Mouse (Mus musculus) yolk sac, embryonic 10.5 days (tissue): ENCODE results near the gene Syna.
A peak's percentile ranks its signal among the peaks of the same experiment; 100 is the strongest.

Experiments
- DNase-seq: peaks from one replicate; pipeline ENCODE4 v3.0.0-alpha.2; 2017; ENCODE audit warnings: low spot score

Syna gene

GRCm38 (mm10) chr5:134560071-134560449, at the start of gene Syna:
TSS of gene Syna (minus strand) at chr5:134560171.
- no peak for DNase-seq

GRCm38 (mm10) chr5:134607121-134607520, 47.1 kb upstream of the Syna start:
- no peak for DNase-seq

GRCm38 (mm10) chr5:134606314-134606713, 46.3 kb upstream of the Syna start:
- no peak for DNase-seq

- DNase-seq, result no peak
These were observed 44.4 kb upstream of the Syna start for GRCm38 (mm10) chr5:134604376-134604775.

GRCm38 (mm10) chr5:134597711-134598110, 37.7 kb upstream of the Syna start:
- no peak for DNase-seq

GRCm38 (mm10) chr5:134593093-134593492, 33.1 kb upstream of the Syna start:
- DNase-seq, result no peak

GRCm38 (mm10) chr5:134592026-134592581, 32.1 kb upstream of the Syna start:
- DNase-seq, result no peak

GRCm38 (mm10) chr5:134589900-134590299, 29.9 kb upstream of the Syna start:
- DNase-seq, result no peak

- DNase-seq, result no peak
These were observed 24.8 kb upstream of the Syna start for GRCm38 (mm10) chr5:134584798-134585197.

GRCm38 (mm10) chr5:134583884-134584213, 23.9 kb upstream of the Syna start:
- no peak for DNase-seq

GRCm38 (mm10) chr5:134583006-134583883, 23.3 kb upstream of the Syna start:
- DNase-seq, result no peak

GRCm38 (mm10) chr5:134582221-134582907, 22.4 kb upstream of the Syna start:
- peak; percentile 93 for DNase-seq

- no peak for DNase-seq
These were observed 21.2 kb upstream of the Syna start, which contains the start of gene Rfc2 for GRCm38 (mm10) chr5:134581146-134581545. TSS of gene Rfc2 (plus strand) at chr5:134581366.

- DNase-seq, result no peak
These were observed 19.2 kb upstream of the Syna start for GRCm38 (mm10) chr5:134579135-134579534.

- DNase-seq, result no peak
These were observed 17.6 kb upstream of the Syna start for GRCm38 (mm10) chr5:134577534-134577933.

GRCm38 (mm10) chr5:134576517-134577220, 16.7 kb upstream of the Syna start:
- no peak for DNase-seq

GRCm38 (mm10) chr5:134575833-134576232, 15.9 kb upstream of the Syna start:
- DNase-seq, result no peak

GRCm38 (mm10) chr5:134572508-134573214, 12.7 kb upstream of the Syna start:
- DNase-seq, result peak; percentile 7

GRCm38 (mm10) chr5:134571730-134572507, 11.9 kb upstream of the Syna start:
- DNase-seq, result peak; percentile 57

GRCm38 (mm10) chr5:134568964-134569491, 9.1 kb upstream of the Syna start:
- DNase-seq, result no peak

- DNase-seq, result no peak
These were observed 8.1 kb upstream of the Syna start for GRCm38 (mm10) chr5:134568030-134568429.
